ENCODE assay signal across 28 mouse cellular contexts in genomic region chr3:81421875-81422274, GRCm38 (mm10).
DNase-seq lines count a peak whose midpoint lies in the region; ATAC-seq and TF ChIP-seq lines count a peak whose summit lies in the region.
"Had no signal": no experiment of that assay in that cellular context is flagged by ENCODE, and none has a peak within 500 bp of the region (broad histone marks: within the 10 kb centered on the region; RNA-seq: fewer than 3 reads in every experiment).

No protein-coding gene starts in this region.

- H3K9ac ChIP-seq in midbrain, postnatal 0 days (replicated peaks; ENCODE audit: low read length, poor library complexity, severe bottlenecking), result no peak overlapping the region
- H3K9ac ChIP-seq: embryonic facial prominence, embryonic 13.5 days; forebrain, embryonic 12.5 days; forebrain, embryonic 15.5 days; heart, embryonic 13.5 days; hindbrain, embryonic 14.5 days had no signal

- H3K27me3 ChIP-seq in C2C12 (ENCODE audit: control insufficient read depth, insufficient read depth, insufficient read length) (no peaks in the 10 kb centered on the region), Patski (peaks cover 14% of the 10 kb centered on the region)
- H3K27me3 ChIP-seq in midbrain, postnatal 0 days (ENCODE audit: insufficient read depth, low read length), result no peaks in the 10 kb centered on the region
- H3K27me3 ChIP-seq: CH12.LX; embryonic facial prominence, embryonic 13.5 days; forebrain, embryonic 12.5 days; forebrain, embryonic 15.5 days; heart, embryonic 13.5 days had no signal

- TF ChIP-seq CTCF in C2C12 (IDR thresholded peaks at IDR 0.05; ENCODE audit: control insufficient read depth, insufficient read depth, insufficient read length) (no peak), Patski (IDR thresholded peaks at IDR 0.05) (no peak)
- no peak for TF ChIP-seq CTCF in midbrain, postnatal 0 days (IDR thresholded peaks at IDR 0.05)

- no peak overlapping the region for H3K4me2 ChIP-seq in midbrain, postnatal 0 days (ENCODE audit: low read depth, low read length, poor library complexity, severe bottlenecking)
- H3K4me2 ChIP-seq: embryonic facial prominence, embryonic 13.5 days; forebrain, embryonic 12.5 days; forebrain, embryonic 15.5 days; heart, embryonic 13.5 days; hindbrain, embryonic 14.5 days had no signal

- no peak overlapping the region for H3K27ac ChIP-seq in midbrain, postnatal 0 days (ENCODE audit: low read depth, low read length)
- H3K27ac ChIP-seq: embryonic facial prominence, embryonic 10.5 days; embryonic facial prominence, embryonic 13.5 days; forebrain, embryonic 12.5 days; forebrain, embryonic 15.5 days; heart, embryonic 13.5 days; hindbrain, embryonic 14.5 days; hindbrain, postnatal 0 days had no signal

- WGBS in midbrain, postnatal 0 days, result 36% methylated on average over 1 of the region's 1 CpGs

- no peaks in the 10 kb centered on the region for H3K9me3 ChIP-seq in midbrain, postnatal 0 days (ENCODE audit: low read length)
- H3K9me3 ChIP-seq: embryonic facial prominence, embryonic 10.5 days; embryonic facial prominence, embryonic 13.5 days; forebrain, embryonic 12.5 days; forebrain, embryonic 15.5 days; G1E; heart, embryonic 13.5 days had no signal

- H3K79me2 ChIP-seq in C2C12 (ENCODE audit: control insufficient read depth, insufficient read depth), result no peaks in the 10 kb centered on the region

- H3K4me1 ChIP-seq in midbrain, postnatal 0 days (ENCODE audit: insufficient read depth, low read length), result no peaks in the 10 kb centered on the region
- H3K4me1 ChIP-seq: embryonic facial prominence, embryonic 10.5 days; embryonic facial prominence, embryonic 13.5 days; forebrain, embryonic 12.5 days; forebrain, embryonic 15.5 days had no signal

- ATAC-seq in Patski, result peak; percentile 84
- ATAC-seq in midbrain, postnatal 0 days (ENCODE audit: low FRiP score), result no peak
- ATAC-seq: forebrain, embryonic 15.5 days; hindbrain, postnatal 0 days; inflammation-experienced regulatory T-cells, adult 6 months; intestine, embryonic 16.5 days had no signal

- no peak overlapping the region for H3K4me3 ChIP-seq in C2C12 (ENCODE audit: insufficient read depth, poor library complexity, severe bottlenecking)
- H3K4me3 ChIP-seq in midbrain, postnatal 0 days (ENCODE audit: low read depth, low read length), result no peak overlapping the region
- H3K4me3 ChIP-seq: embryonic facial prominence, embryonic 10.5 days; embryonic facial prominence, embryonic 13.5 days; erythroblast, embryonic 14.5 days; forebrain, embryonic 12.5 days; forebrain, embryonic 15.5 days; heart, embryonic 13.5 days had no signal

- no peaks in the 10 kb centered on the region for H3K79me3 ChIP-seq in C2C12 (ENCODE audit: low read depth)

- in situ Hi-C loops in Patski (cut with MboI; ENCODE audit: low pct_unique_long_range_greater_than_20kb), result no loop called here

- H3ac ChIP-seq in C2C12 (ENCODE audit: control insufficient read depth, insufficient read length, low read depth), result no peak overlapping the region

- DNase-seq in 3134 (ENCODE audit: extremely low read depth, insufficient read length, low spot score) (peak; percentile 7), Patski (ENCODE audit: low read depth, low spot score) (peak; percentile 25)
- DNase-seq in layer of hippocampus, postnatal 10 days (ENCODE audit: low spot score in 2 of 2), result no peak
- DNase-seq in midbrain, postnatal 0 days (ENCODE audit: low spot score), result no peak
- DNase-seq in kidney, adult 11 months, result no peak
- DNase-seq: adrenal gland, adult 2 months; adrenal gland, postnatal 14 days; cerebellum, adult 11 months; cerebellum, adult 8-10 months; cerebellum, postnatal 10 days; gastrocnemius, postnatal 25 days; heart, adult 18-20 months; heart, postnatal 14 days; heart, postnatal 4 days; kidney, adult 2 months had no signal

- CTCF ChIA-PET in Patski (lab: Charles Lee), result interaction anchor here (1.0 to 2.4 kb wide), 3 partner anchors 10 to 44 kb away, joined by 3 to 7 read pairs (median 3); no protein-coding TSS in a partner anchor

- no peaks in the 10 kb centered on the region for H3K36me3 ChIP-seq in C2C12 (ENCODE audit: control insufficient read depth, insufficient read depth)
- no peaks in the 10 kb centered on the region for H3K36me3 ChIP-seq in midbrain, postnatal 0 days (ENCODE audit: insufficient read depth, low read length)
- H3K36me3 ChIP-seq: embryonic facial prominence, embryonic 10.5 days; embryonic facial prominence, embryonic 13.5 days; forebrain, embryonic 12.5 days; forebrain, embryonic 15.5 days; G1E; heart, embryonic 13.5 days had no signal

- POLR2A ChIA-PET in Patski (lab: Charles Lee), result no interaction called here

TF ChIP-seq in C2C12, 6 proteins besides CTCF, POLR2A, EP300 and RAD21:
- TF ChIP-seq CEBPB (IDR thresholded peaks at IDR 0.05; ENCODE audit: low read depth) (no peak), FOSL1 (IDR thresholded peaks at IDR 0.05; ENCODE audit: insufficient read depth, low read length, poor library complexity, severe bottlenecking) (no peak), MYOD1 (IDR thresholded peaks at IDR 0.05; ENCODE audit: control insufficient read depth, insufficient read length, low read depth) (peak; percentile 21), MYOG (IDR thresholded peaks at IDR 0.05; ENCODE audit: control insufficient read depth, extremely low read depth, insufficient read length) (no peak)

Comparison
In these comparisons a context has a peak if more than half of its experiments do, and no peak if none do; other contexts are left out.
1. DNase-seq: peak in 3134 (single experiment) and Patski (single experiment); none in layer of hippocampus, postnatal 10 days (0 of 2), midbrain, postnatal 0 days (single experiment) and kidney, adult 11 months (single experiment).